Mouse (Mus musculus): ENCODE data around the gene Rps6kc1. TPM values are rescaled to one million over a fixed set of nuclear protein-coding genes. Genes with fewer than 3 reads are reported as not detected.

The Rps6kc1 gene
- polyA plus RNA-seq (2014; fragmentation: Illumina TruSeq; extraction: RNeasy Lipid Tissue Mini Kit (QIAGEN cat#74804); ENCODE audit: low read depth, low replicate concordance), result 2.3 TPM

GRCm38 (mm10) chr1:190911415-190912123 is at the start of gene Rps6kc1:
Gene Rps6kc1, minus strand, starts transcription at chr1:190911770.

GRCm38 (mm10) chr1:190924812-190925211 is 13.2 kb upstream of the Rps6kc1 start, which contains the start of gene Angel2:
Gene Angel2, plus strand, starts transcription at chr1:190925112.

Other genes starting within 250 kb of the Rps6kc1 start
- gene Angel2, start 13.3 kb upstream of the Rps6kc1 start, polyA plus RNA-seq (2014; fragmentation: Illumina TruSeq; extraction: RNeasy Lipid Tissue Mini Kit (QIAGEN cat#74804); ENCODE audit: low read depth, low replicate concordance), result 14.8 TPM
- not detected for gene Vash2, start 67.5 kb upstream of the Rps6kc1 start, polyA plus RNA-seq (2014; fragmentation: Illumina TruSeq; extraction: RNeasy Lipid Tissue Mini Kit (QIAGEN cat#74804); ENCODE audit: low read depth, low replicate concordance)
- 7.3 TPM for gene Flvcr1, start 114.4 kb upstream of the Rps6kc1 start, polyA plus RNA-seq (2014; fragmentation: Illumina TruSeq; extraction: RNeasy Lipid Tissue Mini Kit (QIAGEN cat#74804); ENCODE audit: low read depth, low replicate concordance)
- not detected for gene Spata45, start 124.9 kb upstream of the Rps6kc1 start, polyA plus RNA-seq (2014; fragmentation: Illumina TruSeq; extraction: RNeasy Lipid Tissue Mini Kit (QIAGEN cat#74804); ENCODE audit: low read depth, low replicate concordance)
- 11.2 TPM for gene Tatdn3, start 151.2 kb upstream of the Rps6kc1 start, polyA plus RNA-seq (2014; fragmentation: Illumina TruSeq; extraction: RNeasy Lipid Tissue Mini Kit (QIAGEN cat#74804); ENCODE audit: low read depth, low replicate concordance)
- gene Nsl1, start 151.2 kb upstream of the Rps6kc1 start, polyA plus RNA-seq (2014; fragmentation: Illumina TruSeq; extraction: RNeasy Lipid Tissue Mini Kit (QIAGEN cat#74804); ENCODE audit: low read depth, low replicate concordance), result not detected
- gene Batf3, start 186.1 kb upstream of the Rps6kc1 start, polyA plus RNA-seq (2014; fragmentation: Illumina TruSeq; extraction: RNeasy Lipid Tissue Mini Kit (QIAGEN cat#74804); ENCODE audit: low read depth, low replicate concordance), result not detected

Measured in liver, adult 10 weeks (tissue).